Mouse (Mus musculus): Measurements from ENCODE around the gene Sept1.
"Not testable (repeated sequence)": the region's sequence is repeated elsewhere in the genome, so short reads cannot be mapped to it uniquely, and the experiment has no call there.

The Sept1 gene

GRCm38 (mm10) chr7:127253821-127254769, 21.2 kb upstream of the Sept1 start:
- DNase-seq, result peak; percentile 98

DNA sequence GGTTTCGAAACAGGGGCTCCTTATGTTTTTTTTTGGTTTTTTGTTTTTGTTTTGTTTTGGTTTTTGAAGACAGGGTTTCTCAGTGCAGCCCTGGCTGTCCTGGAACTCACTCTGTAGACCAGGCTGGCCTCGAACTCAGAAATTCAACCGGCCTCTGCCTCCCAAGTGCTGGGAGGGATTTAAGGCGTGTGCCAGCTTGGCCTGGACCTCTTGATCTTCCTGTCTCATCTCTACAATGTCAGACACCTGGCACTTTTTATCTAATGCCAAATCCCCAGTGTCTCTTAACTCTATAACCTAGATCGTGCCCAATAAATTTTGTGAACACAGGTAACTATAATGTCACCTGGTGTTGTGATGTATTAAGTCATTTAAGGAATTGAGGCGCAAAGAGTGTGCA, 20.4 kb upstream of the Sept1 start:
- no peak for DNase-seq

GRCm38 (mm10) chr7:127252414-127252813, 19.5 kb upstream of the Sept1 start:
- no peak for DNase-seq

GRCm38 (mm10) chr7:127250511-127250910, 17.6 kb upstream of the Sept1 start:
- DNase-seq, result not testable (repeated sequence)

DNA sequence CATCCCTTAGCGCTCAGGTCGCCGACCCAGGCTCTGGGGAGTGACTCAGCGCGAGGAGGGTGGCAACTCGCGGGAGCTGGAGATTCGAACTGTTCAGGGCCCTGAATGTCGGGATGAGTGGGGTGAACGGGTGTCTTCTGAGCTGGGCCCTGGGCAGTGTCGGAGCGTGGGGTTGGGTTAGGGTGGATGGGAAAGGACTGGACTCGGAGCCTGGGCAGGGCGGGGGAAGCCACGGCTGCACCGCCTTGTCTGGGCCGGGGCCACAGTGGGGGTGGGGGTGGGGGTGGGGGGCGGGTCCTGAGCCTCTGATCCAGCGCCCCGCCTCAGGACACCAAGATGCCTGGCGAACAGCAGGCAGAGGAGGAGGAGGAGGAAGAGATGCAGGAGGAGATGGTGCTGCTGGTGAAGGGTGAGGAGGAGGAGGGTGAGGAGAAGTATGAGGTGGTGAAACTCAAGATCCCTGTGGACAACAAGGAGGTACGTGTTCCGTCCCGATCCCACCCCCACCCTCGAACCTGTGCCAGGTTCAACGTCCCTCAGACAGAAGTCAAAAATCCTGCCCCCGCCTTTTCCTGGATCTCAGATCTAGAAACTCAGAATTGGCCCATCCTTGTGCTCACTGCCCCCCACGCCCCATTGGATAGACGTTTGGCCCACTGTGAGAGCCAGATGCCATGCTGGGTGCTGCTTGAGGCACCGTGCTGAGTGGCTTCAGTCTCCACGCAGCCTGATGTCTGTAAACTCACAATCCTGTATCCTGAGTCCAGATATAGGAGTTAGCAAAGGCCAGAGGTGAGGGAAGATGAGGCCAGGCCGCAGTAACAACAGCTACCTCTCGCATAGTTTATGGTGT, 12.0 kb upstream of the Sept1 start:
- DNase-seq, result peak; percentile 72

- peak; percentile 99 for DNase-seq
Measured at GRCm38 (mm10) chr7:127243870-127244657, 11.1 kb upstream of the Sept1 start, which contains the start of gene Zfp771. Gene Zfp771, plus strand, starts transcription at chr7:127244274.

- no peak for DNase-seq
Measured at GRCm38 (mm10) chr7:127243361-127243867, 10.5 kb upstream of the Sept1 start.

GRCm38 (mm10) chr7:127234777-127235176, 1.8 kb upstream of the Sept1 start:
- no peak for DNase-seq

DNA sequence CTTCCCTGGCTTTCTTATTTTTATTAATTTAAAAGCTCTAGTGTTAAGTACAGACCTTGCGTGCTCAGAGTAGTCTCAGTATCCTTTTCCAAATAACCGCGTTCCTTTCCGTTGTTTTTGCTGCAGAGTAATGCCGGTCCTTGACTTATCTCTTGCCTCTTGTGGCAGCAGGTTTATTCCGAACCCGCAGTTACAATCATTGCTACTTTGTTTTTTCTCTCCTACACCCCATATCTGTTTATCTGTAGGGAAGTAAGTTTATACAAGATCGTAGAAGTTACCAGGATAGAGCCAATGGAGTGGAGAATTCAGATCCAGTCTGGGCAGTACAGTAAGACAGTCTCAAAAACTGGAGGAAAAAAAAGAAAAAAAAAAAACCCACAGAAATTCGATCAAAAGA, 835 bp upstream of the Sept1 start:
- DNase-seq, result no peak

- no peak for DNase-seq
Measured at GRCm38 (mm10) chr7:127233368-127233749, 429 bp upstream of the Sept1 start.

- DNase-seq, result no peak
Measured at GRCm38 (mm10) chr7:127231826-127232621, 906 bp downstream of the Sept1 start.

DNA sequence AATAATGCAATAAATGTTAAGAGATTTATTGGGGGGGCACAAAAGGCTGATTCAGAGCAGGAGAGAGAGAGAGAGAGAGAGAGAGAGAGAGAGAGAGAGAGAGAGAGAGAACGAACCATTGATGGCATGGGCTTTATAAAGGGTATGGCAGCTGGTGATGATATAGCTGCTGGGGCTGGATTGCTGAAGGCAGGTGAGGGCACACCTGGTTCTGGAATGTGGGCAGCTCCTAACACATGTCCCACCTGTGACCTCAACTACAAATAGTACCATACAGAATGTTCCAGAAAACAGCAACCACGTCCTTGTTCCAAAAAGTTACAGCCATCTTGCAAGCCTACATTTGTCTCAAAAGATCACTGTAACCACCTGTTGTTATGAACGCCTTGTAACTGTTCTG, 1.6 kb downstream of the Sept1 start:
- no peak for DNase-seq

DNA sequence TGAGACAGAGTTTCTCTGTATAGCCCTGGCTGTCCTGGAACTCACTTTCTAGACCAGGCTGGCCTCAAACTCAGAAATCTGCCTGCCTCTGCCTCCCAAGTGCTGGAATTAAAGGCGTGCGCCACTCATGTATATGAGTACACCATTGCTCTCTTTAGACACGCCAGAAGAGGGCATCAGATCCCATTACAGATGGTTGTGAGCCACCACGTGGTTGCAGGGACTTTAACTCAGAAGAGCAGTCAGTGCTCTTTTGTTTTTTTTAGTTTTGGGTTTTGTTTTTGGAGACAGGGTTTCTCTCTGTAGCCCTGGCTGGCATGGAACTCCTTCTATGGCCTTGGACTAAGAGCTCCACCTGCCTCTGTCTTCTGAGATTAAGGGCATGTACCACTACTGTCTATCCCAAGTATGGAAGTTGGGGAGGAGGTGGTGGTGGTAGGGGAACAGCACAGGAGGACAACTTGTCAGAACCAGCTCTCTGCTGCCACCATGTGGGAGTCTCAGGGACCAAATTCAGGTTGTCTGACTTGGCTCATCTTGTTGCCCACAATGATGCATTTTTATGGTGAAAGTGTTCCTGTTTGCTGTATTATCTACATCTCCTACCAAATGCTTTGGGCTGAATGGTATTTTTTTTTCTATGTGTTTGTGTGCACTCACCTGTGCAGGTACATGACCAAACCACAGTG, 4.2 kb downstream of the Sept1 start:
- peak; percentile 90 for DNase-seq

DNA sequence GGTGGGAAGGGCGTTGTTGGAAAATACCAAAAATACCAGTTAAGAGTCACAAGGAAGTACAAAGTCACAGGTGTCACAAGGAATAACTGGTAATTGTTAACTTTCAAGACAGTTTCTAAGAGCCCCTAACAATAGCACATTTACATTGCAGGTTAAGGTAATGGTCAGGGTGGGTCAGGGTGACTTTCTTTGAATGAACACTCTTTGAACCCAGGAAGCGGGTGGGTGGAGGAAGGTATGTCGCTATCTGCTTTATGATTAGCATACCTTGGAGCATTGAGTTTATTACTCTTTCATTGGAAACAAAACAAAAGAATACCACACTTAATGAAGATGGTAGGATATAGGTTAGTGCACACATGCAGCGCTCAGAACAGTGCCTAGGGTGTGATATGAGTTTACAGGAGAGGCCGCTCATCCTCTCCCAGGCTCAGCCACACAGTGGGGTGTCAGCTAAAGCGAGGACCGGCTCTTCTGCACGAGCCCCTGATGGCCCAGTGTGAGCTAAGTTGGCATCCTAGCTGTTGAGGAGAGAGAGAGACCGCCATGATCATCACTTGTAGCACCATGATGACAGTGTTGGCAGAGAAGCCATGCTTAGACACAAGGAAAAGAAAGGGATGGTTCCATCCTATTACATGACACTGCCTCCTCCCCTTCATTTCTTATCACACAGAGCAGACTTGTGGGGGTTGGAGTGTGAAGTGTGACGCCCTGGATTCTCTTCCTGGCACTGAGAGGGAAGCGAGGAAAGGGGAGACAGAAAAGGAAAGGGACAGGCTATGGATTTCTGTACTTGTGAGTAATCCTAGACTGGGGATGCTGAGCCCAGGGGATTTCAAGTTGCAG, 7.6 kb downstream of the Sept1 start:
- no peak for DNase-seq

- no peak for DNase-seq
Measured at GRCm38 (mm10) chr7:127224616-127225015, 8.3 kb downstream of the Sept1 start.

DNA sequence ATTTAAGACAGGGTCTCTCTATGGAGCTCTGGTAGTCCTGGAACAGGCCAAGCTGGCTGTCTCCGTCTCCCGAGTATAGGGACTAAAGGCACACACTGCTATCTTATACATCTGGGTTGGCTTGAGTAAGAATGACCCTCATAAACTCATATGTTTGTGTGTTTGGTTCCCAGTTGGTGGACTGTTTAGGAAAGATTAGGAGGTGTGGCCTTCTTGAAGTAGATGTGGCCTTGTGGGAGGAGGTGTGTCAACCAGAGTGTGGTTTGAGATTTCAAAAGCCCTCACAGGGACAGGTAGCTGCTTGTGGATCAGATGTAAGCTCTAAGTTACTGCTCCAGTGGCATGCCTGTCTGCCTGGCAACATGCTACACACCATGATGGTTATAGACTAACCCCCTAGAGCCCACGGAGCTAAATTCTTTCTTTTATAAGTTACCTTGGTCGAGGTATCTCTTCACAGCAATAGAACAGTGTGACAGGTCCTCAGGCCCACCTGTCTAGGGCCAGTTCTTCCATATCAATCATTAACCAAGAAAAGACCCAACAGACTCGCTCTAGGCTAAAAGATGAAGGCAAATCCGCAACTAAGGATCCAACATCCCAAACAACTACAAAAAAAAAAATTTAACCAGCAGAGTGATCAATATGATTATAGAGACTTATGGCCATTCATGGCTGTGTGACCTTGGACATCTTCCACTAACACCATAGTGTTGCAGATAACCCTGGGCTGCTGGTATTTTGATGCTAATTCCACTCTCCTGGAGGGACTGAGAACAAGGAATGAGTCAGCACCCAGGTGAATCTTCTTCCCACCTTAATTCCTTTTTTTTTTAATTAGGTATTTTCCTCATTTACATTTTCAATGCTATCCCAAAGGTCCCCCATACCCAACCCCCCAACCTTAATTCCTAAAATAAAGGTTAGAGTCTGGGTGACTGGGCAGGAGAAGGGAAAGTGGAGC, 9.1 kb downstream of the Sept1 start:
- no peak for DNase-seq

DNA sequence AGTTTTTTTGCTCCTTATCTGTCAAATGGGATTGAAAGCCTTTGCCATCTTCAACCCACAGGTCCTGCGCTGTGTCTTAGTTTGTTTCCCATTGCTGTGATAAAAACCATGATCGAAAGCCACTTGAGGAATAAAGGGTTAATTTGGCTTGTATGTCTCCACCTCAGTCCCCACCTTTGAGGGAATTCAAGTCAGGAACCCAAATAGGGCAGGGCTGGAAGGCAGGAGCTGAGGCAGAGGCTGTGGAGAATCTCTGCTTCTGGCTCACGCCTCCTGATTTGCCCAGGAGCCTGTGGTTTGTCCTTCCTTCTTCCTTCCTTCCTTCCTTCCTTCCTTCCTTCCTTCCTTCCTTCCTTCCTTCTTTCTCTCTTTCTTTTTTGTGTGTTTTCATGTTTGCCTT, 9.8 kb downstream of the Sept1 start:
- no peak for DNase-seq

- no peak for DNase-seq
Measured at GRCm38 (mm10) chr7:127220440-127220839, 12.5 kb downstream of the Sept1 start.

DNA sequence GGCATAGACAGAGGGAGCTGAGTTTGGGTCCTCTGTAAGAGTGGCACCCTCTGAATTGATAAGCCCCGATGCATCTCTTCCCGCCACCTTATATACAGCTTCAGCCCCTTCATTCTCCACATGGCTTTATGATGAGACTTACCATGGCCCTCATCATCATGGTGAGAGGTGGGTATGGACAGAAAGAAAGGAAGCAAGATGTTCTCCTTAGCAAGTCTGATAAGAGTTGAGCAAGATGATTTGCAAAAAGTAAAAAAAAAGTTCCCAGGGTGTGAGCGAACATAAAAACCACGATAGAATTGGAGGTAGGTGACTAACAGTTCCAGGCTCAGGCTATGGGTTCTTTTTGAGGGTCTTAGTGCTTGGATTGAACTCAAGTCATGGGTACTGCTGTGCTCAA, 14.3 kb downstream of the Sept1 start:
- no peak for DNase-seq
